Mouse (Mus musculus) fat pad, adult 2 months (tissue): Measurements from ENCODE around the gene Ilf3.
"Not testable (repeated sequence)": the region's sequence is repeated elsewhere in the genome, so short reads cannot be mapped to it uniquely, and the experiment has no call there.

ENCODE experiments used
- DNase-seq: peaks from one replicate; pipeline ENCODE4 v3.0.0-alpha.2; 2011; ENCODE audit warnings: low read depth, low spot score; ENCODE audit errors: extremely low read depth

Gene Ilf3

GRCm38 (mm10) chr9:21367357-21368111, at the start of gene Ilf3:
Gene Ilf3 (plus strand): TSS chr9:21367871.
- peak; percentile 99 for DNase-seq

DNA sequence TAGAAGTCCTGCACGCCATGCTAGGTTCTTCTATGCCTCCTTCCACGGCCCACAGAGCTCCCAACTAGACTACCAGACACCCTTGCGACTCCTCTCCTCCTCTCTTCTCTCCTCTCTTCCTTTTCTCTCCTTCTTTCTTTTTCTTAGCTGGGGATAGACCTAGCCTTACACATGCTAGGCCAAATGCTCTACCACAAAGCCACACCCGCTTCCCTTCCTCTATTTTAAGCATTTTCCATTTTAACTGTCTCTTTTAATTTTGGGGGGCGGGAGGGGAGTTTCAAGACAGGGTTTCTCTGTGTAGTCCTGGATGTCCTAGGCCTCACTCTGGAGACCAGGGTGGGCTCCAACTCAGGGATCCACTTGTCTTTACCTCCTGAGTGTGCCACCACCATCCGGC, 48.9 kb upstream of the Ilf3 start:
- no peak for DNase-seq

DNA sequence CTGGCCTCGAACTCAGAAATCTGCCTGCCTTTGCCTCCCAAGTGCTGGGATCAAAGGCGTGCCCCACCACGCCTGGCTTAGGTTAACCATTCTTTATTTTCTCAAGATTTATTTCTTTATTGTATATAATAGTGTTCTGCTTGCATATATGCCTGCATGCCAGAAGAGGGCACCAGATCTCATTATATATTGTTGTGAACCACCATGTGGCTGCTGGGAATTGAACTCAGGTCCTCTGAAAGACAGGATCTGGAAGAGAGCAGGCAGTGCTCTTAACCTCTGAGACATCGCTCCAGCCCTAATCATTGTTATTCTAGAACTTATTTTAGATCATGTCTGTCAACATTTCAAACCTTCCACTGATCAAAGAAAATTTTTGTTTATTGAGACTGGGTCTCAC, 48.2 kb upstream of the Ilf3 start:
- DNase-seq: no peak

GRCm38 (mm10) chr9:21320280-21320618, 47.4 kb upstream of the Ilf3 start:
- no peak for DNase-seq

GRCm38 (mm10) chr9:21320619-21321512, 46.8 kb upstream of the Ilf3 start, which contains the start of gene Slc44a2:
Gene Slc44a2 (plus strand): TSS chr9:21320698.
- DNase-seq: no peak

GRCm38 (mm10) chr9:21321513-21321835, 46.2 kb upstream of the Ilf3 start:
- DNase-seq: no peak

- DNase-seq: no peak
Observed at GRCm38 (mm10) chr9:21322211-21322916, 45.3 kb upstream of the Ilf3 start.

GRCm38 (mm10) chr9:21322917-21323297, 44.8 kb upstream of the Ilf3 start:
- DNase-seq: not testable (repeated sequence)

GRCm38 (mm10) chr9:21324269-21324668, 43.4 kb upstream of the Ilf3 start:
- DNase-seq: peak; percentile 97

- no peak for DNase-seq
Observed at GRCm38 (mm10) chr9:21327569-21327968, 40.1 kb upstream of the Ilf3 start.

GRCm38 (mm10) chr9:21328041-21328440, 39.6 kb upstream of the Ilf3 start:
- no peak for DNase-seq

- no peak for DNase-seq
Observed at GRCm38 (mm10) chr9:21329041-21329440, 38.6 kb upstream of the Ilf3 start.

GRCm38 (mm10) chr9:21329699-21330289, 37.9 kb upstream of the Ilf3 start:
- DNase-seq: no peak

DNA sequence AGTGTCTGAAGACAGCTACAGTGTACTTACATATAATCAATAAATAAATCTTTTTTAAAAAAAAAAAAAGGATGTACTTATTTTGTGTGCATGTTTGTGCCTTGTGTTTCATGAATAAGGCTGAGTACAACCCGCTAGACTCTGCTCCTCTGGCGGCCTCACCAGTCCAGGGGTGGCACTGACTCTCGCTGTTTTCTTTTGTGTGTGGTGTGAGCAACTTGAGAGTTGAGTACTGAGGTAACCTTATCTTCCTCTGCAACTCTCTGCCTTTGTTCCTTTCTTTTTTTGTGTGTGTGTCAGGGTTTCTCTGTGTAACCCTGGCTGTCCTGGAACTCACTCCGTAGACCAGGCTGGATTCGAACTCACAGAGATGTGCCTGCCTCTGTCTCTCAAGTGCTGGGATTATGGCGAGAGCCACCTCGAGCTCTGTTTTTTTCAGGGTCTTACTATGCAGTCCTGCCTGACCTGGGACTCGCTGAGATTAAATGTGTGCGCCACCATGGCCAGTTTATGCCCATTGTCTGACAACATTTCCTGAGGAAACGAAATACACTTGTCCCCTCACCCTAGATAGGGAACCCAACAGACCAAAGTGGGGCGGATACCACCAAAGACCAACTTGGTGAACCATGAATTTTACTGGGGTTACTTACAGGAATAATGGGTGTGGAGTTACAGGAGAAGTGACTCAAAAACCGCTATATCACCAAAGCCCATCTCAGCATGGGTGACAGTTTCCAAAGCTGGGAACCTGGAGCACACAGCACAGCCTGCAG, 36.1 kb upstream of the Ilf3 start:
- no peak for DNase-seq

DNA sequence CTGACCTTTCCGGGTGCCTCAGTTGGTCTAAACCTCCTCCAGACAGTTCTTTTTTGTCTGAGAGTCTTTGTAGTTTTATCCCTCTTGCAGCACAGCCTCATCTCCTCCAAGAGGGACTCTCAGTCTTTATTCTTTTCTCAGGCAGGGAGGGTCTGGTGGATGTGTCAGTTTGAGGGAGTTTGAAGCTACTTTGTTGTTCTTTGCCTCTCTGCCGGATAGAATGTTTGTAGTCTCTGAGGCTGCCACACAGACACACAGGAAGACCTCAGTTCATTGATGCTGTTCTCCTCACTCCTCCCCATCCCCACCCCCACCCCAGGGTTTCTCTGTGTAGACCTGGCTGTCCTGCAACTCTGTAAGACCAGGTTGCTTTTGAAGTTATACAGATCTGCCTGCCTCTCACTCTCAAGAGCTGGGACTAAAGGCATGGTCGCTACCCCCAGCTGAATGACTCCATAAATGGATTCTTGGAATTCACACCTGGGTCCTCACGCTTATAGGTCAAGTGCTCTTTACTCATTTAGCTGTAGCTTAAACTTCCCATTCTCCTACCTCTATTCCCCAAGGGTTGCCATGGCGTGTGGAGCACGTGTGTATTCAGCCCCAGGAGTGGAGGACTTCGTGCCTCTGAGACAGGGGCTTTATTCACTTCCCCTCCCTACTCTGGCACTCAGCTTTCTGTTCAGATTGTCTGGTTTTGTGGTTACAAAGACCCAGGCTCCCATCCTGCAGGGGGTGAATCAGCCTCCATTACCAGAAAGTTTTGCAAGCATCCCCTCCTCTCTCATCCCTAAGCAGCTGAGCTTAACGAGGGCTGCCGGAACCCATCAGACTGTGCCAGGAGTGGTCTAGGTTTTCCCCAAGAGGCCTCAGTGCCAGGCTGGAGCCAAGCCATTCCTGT, 35.3 kb upstream of the Ilf3 start:
- no peak for DNase-seq

DNA sequence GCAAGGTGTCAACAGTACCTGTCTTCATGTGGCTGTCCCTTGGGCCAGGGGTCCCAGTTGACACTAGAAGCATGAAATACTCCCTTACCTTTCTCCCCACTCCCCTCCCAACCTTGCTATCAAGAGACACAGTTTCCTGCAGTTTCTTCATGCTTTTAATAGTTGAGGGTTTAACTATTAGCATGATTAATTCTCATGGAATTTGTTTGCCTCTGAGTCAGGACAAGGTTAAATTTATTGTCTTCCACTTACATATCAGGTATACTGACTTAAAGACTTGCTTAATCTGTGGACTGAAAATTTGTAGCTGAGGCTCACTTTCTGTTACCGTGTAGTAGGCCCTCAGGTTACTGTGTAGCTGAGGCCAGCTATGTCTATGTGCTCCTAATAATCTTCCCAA, 34.1 kb upstream of the Ilf3 start:
- no peak for DNase-seq

DNA sequence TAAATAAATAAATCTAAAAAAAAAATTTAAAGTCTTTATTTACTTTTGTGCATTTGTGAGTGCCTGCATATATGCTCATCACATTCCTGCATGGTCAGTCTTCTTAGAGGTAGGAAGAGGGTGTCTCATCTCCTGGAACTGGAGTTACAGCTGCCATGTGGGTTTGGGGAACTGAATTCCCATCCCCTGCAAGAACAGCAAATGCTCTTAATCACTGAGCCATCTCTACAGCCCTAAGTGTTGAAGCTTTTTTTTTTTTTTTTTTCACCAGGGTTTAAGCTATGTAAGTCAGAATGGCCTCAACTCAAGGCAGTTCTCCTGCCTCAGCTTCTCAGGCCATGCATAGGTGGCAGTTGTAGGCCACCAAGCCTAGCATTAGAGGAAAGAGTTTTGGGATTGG, 32.9 kb upstream of the Ilf3 start:
- DNase-seq: no peak

- DNase-seq: no peak
Observed at GRCm38 (mm10) chr9:21335391-21335790, 32.3 kb upstream of the Ilf3 start.

GRCm38 (mm10) chr9:21336491-21336890, 31.2 kb upstream of the Ilf3 start:
- no peak for DNase-seq

- DNase-seq: no peak
Observed at GRCm38 (mm10) chr9:21337652-21338051, 30.0 kb upstream of the Ilf3 start.
